Mouse (Mus musculus): Measurements from ENCODE around the gene BC051019.

- TF ChIP-seq CTCF (IDR thresholded peaks at IDR 0.05; ENCODE audit: insufficient read depth, low read depth, low read length) (no peak), POLR2A (IDR thresholded peaks at IDR 0.05; ENCODE audit: insufficient read depth, low read depth, low read length) (no peak)
Observed at GRCm38 (mm10) chr7:109686585-109687128, 37.0 kb downstream of the BC051019 start.
